Mouse (Mus musculus) brown adipose tissue, adult 24 weeks (tissue): ENCODE measurements around the gene Prickle1. TPM values are rescaled to one million over a fixed set of nuclear protein-coding genes. Genes with fewer than 3 reads are reported as not detected.

ENCODE experiments used
- H3K27ac ChIP-seq: fragments of 200-500 bp; replicated peaks from 2 replicates; pipeline ENCODE4 v1.5.1; 2012; ENCODE audit warnings: low read depth, mild to moderate bottlenecking, low read length
- H3K4me1 ChIP-seq: fragments of 200-500 bp; 2 replicates; pipeline ENCODE4 v1.6.1; 2012; ENCODE audit warnings: low read length, mixed read lengths; ENCODE audit not compliant: control insufficient read depth, insufficient read depth, insufficient read length
- H3K4me3 ChIP-seq: fragments of 200-500 bp; 2 replicates; pipeline ENCODE4 v1.5.1; 2012; ENCODE audit warnings: low read depth, mild to moderate bottlenecking, low read length, moderate library complexity; ENCODE audit not compliant: insufficient read depth
- polyA plus RNA-seq: library from polyadenylated mRNA; stranded (reverse); fragments of >200 nt; gene quantifications from 2 replicates; pipeline ENCODE4 v1.2.4, GENCODE M21; 2012; ENCODE audit not compliant: missing spikeins, insufficient read depth, insufficient read length

The Prickle1 gene
- polyA plus RNA-seq, 1 experiment: 2.4 TPM

- peaks cover 8% of the 10 kb centered on the region for H3K4me1 ChIP-seq
- H3K4me3 ChIP-seq: no peak overlapping the region
- 0 out of 2 replicates have a peak overlapping the region, but pooled peaks have one; percentile 13 for H3K27ac ChIP-seq
These were observed 56.3 kb downstream of the Prickle1 start for GRCm38 (mm10) chr15:93539415-93539814.

- Histone ChIP-seq H3K4me1 (peaks cover 9% of the 10 kb centered on the region), H3K27ac (peak overlapping the region; percentile 90), H3K4me3 (peak overlapping the region; percentile 53)
These were observed 57.0 kb downstream of the Prickle1 start for GRCm38 (mm10) chr15:93538551-93539205.

GRCm38 (mm10) chr15:93537745-93538144 is 57.9 kb downstream of the Prickle1 start:
- Histone ChIP-seq H3K27ac (peak overlapping the region; percentile 90), H3K4me1 (peaks cover 9% of the 10 kb centered on the region), H3K4me3 (peak overlapping the region; percentile 53)

GRCm38 (mm10) chr15:93536191-93536590 is 59.5 kb downstream of the Prickle1 start:
- Histone ChIP-seq H3K4me1 (peaks cover 13% of the 10 kb centered on the region), H3K27ac (no peak overlapping the region), H3K4me3 (no peak overlapping the region)

- Histone ChIP-seq H3K4me1 (peaks cover 11% of the 10 kb centered on the region), H3K4me3 (no peak overlapping the region), H3K27ac (peak overlapping the region; percentile 3; the same call in 1 of the 2 replicates)
These were observed 65.0 kb downstream of the Prickle1 start for GRCm38 (mm10) chr15:93530703-93531032.

- peaks cover 11% of the 10 kb centered on the region for H3K4me1 ChIP-seq
These were observed 65.6 kb downstream of the Prickle1 start for GRCm38 (mm10) chr15:93529831-93530702.

GRCm38 (mm10) chr15:93525305-93525917 is 70.3 kb downstream of the Prickle1 start:
- no peak overlapping the region for H3K4me3 ChIP-seq
- H3K27ac ChIP-seq: no peak overlapping the region
- H3K4me1 ChIP-seq: no peaks in the 10 kb centered on the region

More at GRCm38 (mm10) chr15:93529831-93530702, 65.6 kb downstream of the Prickle1 start:
- Histone ChIP-seq H3K4me3 (no peak overlapping the region), H3K27ac (peak overlapping the region; percentile 3; the same call in 1 of the 2 replicates)

- no peak overlapping the region for H3K4me3 ChIP-seq
- peaks cover 2% of the 10 kb centered on the region; the same call in 1 of the 2 replicates for H3K4me1 ChIP-seq
- no peak overlapping the region for H3K27ac ChIP-seq
These were observed 73.9 kb downstream of the Prickle1 start for GRCm38 (mm10) chr15:93521787-93522180.

GRCm38 (mm10) chr15:93521088-93521786 is 74.5 kb downstream of the Prickle1 start:
- Histone ChIP-seq H3K27ac (peak overlapping the region; percentile 91), H3K4me1 (peaks cover 3% of the 10 kb centered on the region; the same call in 1 of the 2 replicates), H3K4me3 (no peak overlapping the region)

GRCm38 (mm10) chr15:93519836-93520826 is 75.6 kb downstream of the Prickle1 start:
- Histone ChIP-seq H3K4me3 (peak overlapping the region; percentile 96), H3K27ac (peak overlapping the region; percentile 96), H3K4me1 (peaks cover 8% of the 10 kb centered on the region)

GRCm38 (mm10) chr15:93518941-93519835 is 76.5 kb downstream of the Prickle1 start:
- Histone ChIP-seq H3K27ac (peak overlapping the region; percentile 96), H3K4me1 (peaks cover 14% of the 10 kb centered on the region), H3K4me3 (peak overlapping the region; percentile 96)

- Histone ChIP-seq H3K27ac (peak overlapping the region; percentile 96), H3K4me1 (peaks cover 16% of the 10 kb centered on the region), H3K4me3 (peak overlapping the region; percentile 96)
These were observed 77.4 kb downstream of the Prickle1 start for GRCm38 (mm10) chr15:93518143-93518902.
